Comparison of ENCODE assay signal across 16 mouse cellular contexts in the genomic region with DNA sequence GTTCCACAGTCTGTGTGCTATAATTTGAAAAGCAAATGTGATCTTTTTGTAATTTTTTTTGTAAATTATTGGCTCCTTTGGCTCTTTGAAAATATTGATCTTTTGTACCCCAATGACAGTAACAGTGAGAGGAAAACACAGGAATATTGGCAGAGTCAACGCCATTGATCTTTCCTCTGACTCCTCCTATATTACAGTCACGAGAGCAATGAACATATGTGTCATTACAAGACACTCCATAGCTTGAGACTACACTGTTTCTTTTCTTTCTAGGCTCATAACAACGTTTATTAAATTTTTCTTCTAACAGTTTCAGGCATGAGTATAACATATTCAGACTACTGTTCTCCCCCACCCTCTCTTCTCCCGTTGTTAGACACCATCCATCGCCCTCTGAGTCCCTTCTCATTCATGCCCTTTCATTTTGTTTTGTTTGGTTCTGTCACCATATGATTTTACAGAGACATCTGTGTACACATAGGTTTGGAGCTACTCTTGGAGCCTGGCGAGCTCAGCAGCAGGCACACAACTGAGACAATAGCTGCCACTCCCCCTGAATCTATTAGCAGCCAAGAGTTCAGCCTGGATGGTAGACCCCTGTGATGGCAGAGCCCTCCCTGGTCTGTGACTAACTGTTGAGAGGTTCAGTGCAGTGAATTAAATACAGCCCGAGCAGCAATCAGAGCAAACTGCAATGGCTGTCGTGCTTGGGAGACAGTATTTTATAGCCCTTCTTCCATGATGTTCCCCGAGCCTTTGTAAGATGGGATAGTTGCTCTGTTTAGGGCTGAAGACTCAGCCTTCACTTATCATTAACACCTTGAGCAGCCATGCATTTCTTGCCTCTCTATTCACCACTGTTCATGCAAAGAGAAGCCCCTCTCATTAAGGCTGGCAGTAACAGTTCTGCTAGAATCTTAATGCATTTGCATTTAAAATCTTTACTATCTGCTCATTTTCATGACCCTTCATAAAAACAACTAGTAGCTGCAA. TPM values are rescaled to one million over a fixed set of nuclear protein-coding genes. Genes with fewer than 3 reads are reported as not detected.
A peak's percentile ranks its signal among the peaks of the same experiment; 100 is the strongest.
DNase-seq lines count a peak whose midpoint lies in the region; ATAC-seq and TF ChIP-seq lines count a peak whose summit lies in the region.
"Had no signal": no experiment of that assay in that cellular context is flagged by ENCODE, and none has a peak within 500 bp of the region (broad histone marks: within the 10 kb centered on the region; RNA-seq: fewer than 3 reads in every experiment).

No protein-coding gene starts in this region.

- DNase-seq in layer of hippocampus, adult 2 months (ENCODE audit: low spot score in 2 of 2), result no peak
- no peak for DNase-seq in layer of hippocampus, adult 11-12 months (ENCODE audit: low spot score)
- peak; percentile 12 for DNase-seq in embryonic facial prominence, embryonic 14.5 days (ENCODE audit: low spot score)
- DNase-seq in ovary, postnatal 14 days (ENCODE audit: low spot score), result no peak
- no peak for DNase-seq in ovary, postnatal 36 days (ENCODE audit: low spot score)
- no peak for DNase-seq in liver
- DNase-seq: adrenal gland, adult 2 months; heart, postnatal 36 days; liver, embryonic 13.5 days; lung, postnatal 4 days; spleen, adult 18-20 months; thymus, adult 18-20 months had no signal

- H3K27me3 ChIP-seq in embryonic facial prominence, embryonic 14.5 days (replicated peaks; ENCODE audit: control insufficient read depth, insufficient read depth, low read length), result no peaks in the 10 kb centered on the region
- H3K27me3 ChIP-seq in hindbrain, embryonic 16.5 days (replicated peaks; ENCODE audit: control insufficient read depth, insufficient read depth, low read length), result no peaks in the 10 kb centered on the region
- H3K27me3 ChIP-seq in neural tube, embryonic 14.5 days (ENCODE audit: control insufficient read depth, insufficient read depth, low read length), result no peaks in the 10 kb centered on the region
- H3K27me3 ChIP-seq: liver, embryonic 13.5 days had no signal

- no peak overlapping the region for H3K9ac ChIP-seq in embryonic facial prominence, embryonic 14.5 days (ENCODE audit: low read depth, low read length)
- H3K9ac ChIP-seq in hindbrain, embryonic 16.5 days (ENCODE audit: low read depth, low read length), result 0 out of 2 replicates have a peak overlapping the region, but pooled peaks have one; percentile 6
- no peak overlapping the region for H3K9ac ChIP-seq in neural tube, embryonic 14.5 days (replicated peaks; ENCODE audit: low read depth, low read length)
- H3K9ac ChIP-seq: liver, embryonic 13.5 days had no signal

- no peak for TF ChIP-seq CTCF in layer of hippocampus, adult 2 months (conservative IDR thresholded peaks at IDR 0.05)

- H3K9me3 ChIP-seq in embryonic facial prominence, embryonic 14.5 days (ENCODE audit: control insufficient read depth, low read length), result no peaks in the 10 kb centered on the region
- no peaks in the 10 kb centered on the region for H3K9me3 ChIP-seq in hindbrain, embryonic 16.5 days (ENCODE audit: control insufficient read depth, low read length)
- H3K9me3 ChIP-seq in neural tube, embryonic 14.5 days (ENCODE audit: control insufficient read depth, low read length), result no peaks in the 10 kb centered on the region
- H3K9me3 ChIP-seq: liver, embryonic 13.5 days had no signal

- no peaks in the 10 kb centered on the region for H3K36me3 ChIP-seq in embryonic facial prominence, embryonic 14.5 days (ENCODE audit: control insufficient read depth, insufficient read depth, low read length)
- no peaks in the 10 kb centered on the region for H3K36me3 ChIP-seq in hindbrain, embryonic 16.5 days (ENCODE audit: control insufficient read depth, insufficient read depth, low read length)
- H3K36me3 ChIP-seq in neural tube, embryonic 14.5 days (ENCODE audit: control insufficient read depth, insufficient read depth, low read length), result no peaks in the 10 kb centered on the region
- H3K36me3 ChIP-seq: liver, embryonic 13.5 days had no signal

- H3K4me2 ChIP-seq in embryonic facial prominence, embryonic 14.5 days (ENCODE audit: low read depth, low read length), result no peak overlapping the region
- no peak overlapping the region for H3K4me2 ChIP-seq in hindbrain, embryonic 16.5 days (ENCODE audit: low read length)
- no peak overlapping the region for H3K4me2 ChIP-seq in neural tube, embryonic 14.5 days (ENCODE audit: low read depth, low read length)
- H3K4me2 ChIP-seq: liver, embryonic 13.5 days had no signal

- no peak overlapping the region for H3K27ac ChIP-seq in layer of hippocampus, adult 2 months
- no peak overlapping the region for H3K27ac ChIP-seq in embryonic facial prominence, embryonic 14.5 days (replicated peaks; ENCODE audit: low read depth, low read length)
- 0 out of 2 replicates have a peak overlapping the region, but pooled peaks have one; percentile 37 for H3K27ac ChIP-seq in hindbrain, embryonic 16.5 days (ENCODE audit: low read depth, low read length)
- H3K27ac ChIP-seq in neural tube, embryonic 14.5 days (ENCODE audit: low read depth, low read length), result peak overlapping the region; percentile 34; the same call in 1 of the 2 replicates
- H3K27ac ChIP-seq: liver, embryonic 13.5 days had no signal

- whole genome bisulfite sequencing in embryonic facial prominence, embryonic 14.5 days, result 61% methylated on average over 9 of the region's 9 CpGs
- 24% methylated on average over 9 of the region's 9 CpGs for WGBS in hindbrain, embryonic 16.5 days
- WGBS in neural tube, embryonic 14.5 days, result 32% methylated on average over 9 of the region's 9 CpGs

- H3K4me1 ChIP-seq in embryonic facial prominence, embryonic 14.5 days (ENCODE audit: control insufficient read depth, insufficient read depth, low read length), result no peaks in the 10 kb centered on the region
- H3K4me1 ChIP-seq in hindbrain, embryonic 16.5 days (ENCODE audit: control insufficient read depth, insufficient read depth, low read depth, low read length), result no peaks in the 10 kb centered on the region
- H3K4me1 ChIP-seq in neural tube, embryonic 14.5 days (ENCODE audit: control insufficient read depth, insufficient read depth, low read length), result peaks cover 4% of the 10 kb centered on the region; the same call in 1 of the 2 replicates
- H3K4me1 ChIP-seq: liver, embryonic 13.5 days had no signal

- no peak for ATAC-seq in embryonic facial prominence, embryonic 14.5 days (ENCODE audit: low read depth)
- ATAC-seq in hindbrain, embryonic 16.5 days, result peak; percentile 74
- ATAC-seq in neural tube, embryonic 14.5 days (ENCODE audit: low read depth), result peak; percentile 85

- H3K4me3 ChIP-seq in layer of hippocampus, adult 2 months, result peak overlapping the region; percentile 27; the same call in 1 of the 2 replicates
- H3K4me3 ChIP-seq in embryonic facial prominence, embryonic 14.5 days (ENCODE audit: low read depth, low read length), result no peak overlapping the region
- no peak overlapping the region for H3K4me3 ChIP-seq in hindbrain, embryonic 16.5 days (ENCODE audit: low read length)
- H3K4me3 ChIP-seq in neural tube, embryonic 14.5 days (ENCODE audit: low read depth, low read length), result no peak overlapping the region
- H3K4me3 ChIP-seq: liver, embryonic 13.5 days had no signal

RNA-seq across cellular contexts. Expression of gene Tll1, which starts 52.9 kb away (rescaled TPM):
- 1 to 10 TPM; 3.4 to 4.3 TPM for total RNA-seq in layer of hippocampus, adult 2 months (2021)
- 2.1 and 3.0 TPM in 2 replicates for polyA plus RNA-seq in embryonic facial prominence, embryonic 14.5 days (2014; fragmentation: Nextera tagmentation; extraction: Ambion mirVana)
- polyA plus RNA-seq in hindbrain, embryonic 16.5 days (2015; fragmentation: Nextera tagmentation; extraction: Ambion mirVana), result 3.8 and 4.3 TPM in 2 replicates
- polyA plus RNA-seq in neural tube, embryonic 14.5 days (2014; fragmentation: Nextera tagmentation; extraction: Ambion mirVana), result 2.6 and 3.5 TPM in 2 replicates
- total RNA-seq: granulocyte monocyte progenitor cell, adult 5-6 weeks; neutrophil, adult 5-6 weeks had no signal

Comparison
In these comparisons a context has a peak if more than half of its experiments do, and no peak if none do; other contexts are left out.
1. H3K27ac ChIP-seq: peak in hindbrain, embryonic 16.5 days (single experiment) and neural tube, embryonic 14.5 days (single experiment); none in layer of hippocampus, adult 2 months (single experiment) and embryonic facial prominence, embryonic 14.5 days (single experiment).